Mouse (Mus musculus) right cerebral cortex, postnatal 14 days (tissue): ENCODE data around the gene Aqp11.

Experiments used
- DNase-seq: peaks from one replicate; pipeline ENCODE4 v3.0.0; 2022

The Aqp11 gene

DNA sequence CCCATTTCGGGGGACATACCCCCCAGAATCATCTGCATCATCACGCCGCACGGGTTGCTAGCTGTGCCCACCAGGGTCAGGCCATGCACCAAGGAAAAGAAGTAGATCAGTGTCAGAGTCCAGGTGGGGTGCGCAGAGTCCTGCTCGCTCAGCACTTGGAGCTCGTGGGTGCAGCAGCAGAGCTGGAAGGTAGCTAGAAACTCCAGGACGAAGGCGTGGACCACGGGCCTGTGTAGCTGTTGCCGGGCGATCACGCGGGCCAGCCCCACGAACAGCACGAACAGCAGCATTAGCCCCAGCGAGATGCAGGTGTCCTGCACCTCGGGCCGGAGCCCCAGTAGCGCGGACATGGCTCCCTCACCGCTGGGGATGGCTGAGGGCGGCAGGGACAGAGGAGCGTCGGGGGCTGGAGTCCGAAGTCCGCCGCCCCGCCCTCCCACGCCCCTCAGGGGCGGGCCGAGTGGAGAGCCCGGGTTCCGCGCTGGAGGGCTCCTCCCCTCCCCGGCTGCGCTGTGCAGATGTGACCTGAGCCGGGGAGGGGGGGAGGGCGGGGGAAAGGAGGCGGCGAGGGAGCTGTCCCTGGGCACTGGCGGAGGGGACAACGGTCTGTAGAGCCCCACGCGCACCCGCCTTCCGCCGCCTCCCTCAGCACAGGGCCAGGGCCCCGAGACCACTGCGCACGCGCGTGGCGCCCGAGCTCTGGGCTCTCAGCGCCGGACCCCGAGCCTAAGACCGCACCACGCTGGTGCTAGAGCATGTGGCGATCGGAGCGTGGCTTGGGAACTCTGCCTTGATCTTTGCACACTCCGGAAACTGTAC lies at the start of gene Aqp11:
Aqp11 (minus strand) TSS at position 652 of the 819 bp plus-strand sequence.
- peak; percentile 74 for DNase-seq

DNA sequence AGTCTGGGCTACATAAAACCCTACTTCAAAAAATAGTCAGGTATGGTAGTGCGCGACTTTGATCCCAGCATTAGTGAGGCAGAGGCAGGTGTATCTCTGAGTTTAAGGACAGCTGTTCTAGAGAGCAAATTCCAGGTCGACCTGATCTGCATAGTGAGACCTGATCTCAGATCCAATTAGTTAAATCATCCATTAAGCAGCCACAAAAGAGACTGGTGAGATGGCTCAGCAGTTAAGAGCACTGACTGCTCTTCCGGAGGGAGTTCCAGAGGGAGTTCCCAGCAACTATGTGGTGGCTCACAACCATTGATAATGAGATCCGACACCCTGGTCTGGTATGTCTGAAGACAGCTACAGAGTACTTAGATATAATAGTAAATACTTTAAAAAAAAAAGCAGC lies 45.4 kb upstream of the Aqp11 start:
- no peak for DNase-seq

- no peak for DNase-seq
Observed at GRCm38 (mm10) chr7:97781496-97781895, 43.4 kb upstream of the Aqp11 start.

GRCm38 (mm10) chr7:97780815-97781214 lies 42.7 kb upstream of the Aqp11 start:
- DNase-seq, result no peak

GRCm38 (mm10) chr7:97780222-97780621 lies 42.1 kb upstream of the Aqp11 start:
- no peak for DNase-seq

GRCm38 (mm10) chr7:97777191-97777590 lies 39.1 kb upstream of the Aqp11 start:
- no peak for DNase-seq

DNA sequence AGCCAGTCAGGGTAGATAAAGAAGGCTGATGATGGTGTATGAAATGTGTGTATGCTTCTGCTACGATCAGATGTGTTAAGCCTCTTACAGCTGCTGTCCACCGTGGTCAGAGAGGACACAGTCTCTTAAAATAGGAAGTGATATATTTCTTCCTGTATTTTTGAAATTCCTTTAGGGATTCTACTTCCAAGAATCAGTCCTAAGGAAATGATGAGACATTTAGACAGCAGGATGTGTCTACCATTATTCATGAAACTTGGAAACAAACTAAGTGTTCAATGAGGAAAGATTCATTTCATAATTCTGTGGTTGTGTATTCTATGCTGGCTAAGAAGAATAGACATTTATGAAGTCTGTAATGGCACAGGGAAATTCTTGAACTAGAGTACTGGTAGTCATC lies 37.8 kb upstream of the Aqp11 start:
- DNase-seq, result no peak

GRCm38 (mm10) chr7:97775380-97775779 lies 37.3 kb upstream of the Aqp11 start:
- DNase-seq, result no peak

DNA sequence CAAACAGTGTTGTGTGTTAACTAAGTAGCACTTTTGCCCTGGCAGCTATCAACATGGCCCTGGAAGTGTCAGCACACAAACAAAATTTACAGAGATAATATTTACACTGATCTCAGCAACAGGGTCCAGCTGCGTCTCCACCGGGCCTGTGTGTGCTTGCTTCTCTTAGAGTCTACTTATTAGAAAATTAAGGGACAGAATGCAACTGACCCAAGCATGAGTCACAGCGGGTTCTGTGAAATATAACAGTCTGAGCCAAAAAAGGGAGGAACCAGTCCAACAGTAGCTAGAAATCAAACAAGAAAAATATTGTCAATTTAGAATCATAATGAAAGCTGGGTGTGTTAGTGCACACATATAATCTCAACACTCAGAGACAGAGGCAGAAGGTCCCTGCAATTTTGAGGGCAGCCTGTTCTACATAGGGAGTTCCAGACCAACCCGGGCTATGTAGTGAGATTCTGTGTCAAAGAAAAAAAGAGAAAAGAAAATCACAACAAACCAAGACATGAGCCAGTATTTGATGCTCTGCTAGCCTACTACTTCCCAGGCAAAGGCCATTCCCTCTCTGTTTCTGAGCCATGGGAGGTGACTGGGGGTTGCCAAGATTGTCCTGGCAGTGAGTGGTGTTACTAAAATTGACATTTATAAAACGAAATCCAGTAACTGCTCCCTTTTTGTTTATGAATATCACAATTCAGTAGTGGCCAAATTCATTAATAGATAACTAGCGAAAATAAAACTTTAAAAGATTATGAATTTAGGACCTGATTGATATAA lies 32.9 kb upstream of the Aqp11 start:
- no peak for DNase-seq

DNA sequence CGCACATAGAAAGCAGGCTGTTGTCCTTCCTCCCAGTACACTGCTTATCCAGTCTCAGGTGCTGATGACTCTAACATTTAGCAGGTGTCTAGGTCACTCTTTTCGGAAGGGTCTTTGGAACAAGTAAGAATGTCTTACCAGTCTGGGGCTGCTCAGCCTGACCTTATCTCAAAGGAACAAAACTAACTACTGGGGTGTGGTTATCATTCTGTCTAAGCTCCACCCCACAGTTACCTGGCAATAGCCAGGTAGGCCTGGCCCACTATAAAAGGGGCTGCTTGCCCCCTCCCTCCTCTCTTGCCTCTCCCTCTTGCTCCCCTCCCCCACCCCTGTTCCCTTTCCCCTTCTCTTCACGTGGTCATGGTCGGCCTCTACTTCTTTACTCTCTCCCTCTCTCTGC lies 30.9 kb upstream of the Aqp11 start:
- DNase-seq, result no peak

DNA sequence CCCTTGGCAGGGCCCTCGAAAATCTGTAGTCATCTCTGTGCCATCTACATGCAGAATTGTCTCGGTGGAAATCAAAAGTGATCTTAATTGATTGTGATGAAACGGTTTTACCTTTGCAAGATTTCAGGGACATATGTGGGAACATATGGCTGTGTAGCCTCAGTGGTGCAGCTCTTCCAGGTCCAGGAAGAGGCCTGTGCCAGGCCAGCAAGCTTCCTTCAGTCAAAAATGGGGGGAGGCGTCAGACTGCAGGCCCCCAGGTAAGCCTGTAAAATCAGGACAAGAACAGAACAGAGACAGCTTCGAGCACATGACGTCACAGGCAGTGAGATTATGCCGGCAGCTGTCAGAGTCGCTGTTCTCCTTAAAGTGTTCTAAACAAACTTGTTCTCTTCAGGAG lies 29.8 kb upstream of the Aqp11 start:
- DNase-seq, result no peak

- no peak for DNase-seq
Observed at GRCm38 (mm10) chr7:97766406-97767166, 28.5 kb upstream of the Aqp11 start.

DNA sequence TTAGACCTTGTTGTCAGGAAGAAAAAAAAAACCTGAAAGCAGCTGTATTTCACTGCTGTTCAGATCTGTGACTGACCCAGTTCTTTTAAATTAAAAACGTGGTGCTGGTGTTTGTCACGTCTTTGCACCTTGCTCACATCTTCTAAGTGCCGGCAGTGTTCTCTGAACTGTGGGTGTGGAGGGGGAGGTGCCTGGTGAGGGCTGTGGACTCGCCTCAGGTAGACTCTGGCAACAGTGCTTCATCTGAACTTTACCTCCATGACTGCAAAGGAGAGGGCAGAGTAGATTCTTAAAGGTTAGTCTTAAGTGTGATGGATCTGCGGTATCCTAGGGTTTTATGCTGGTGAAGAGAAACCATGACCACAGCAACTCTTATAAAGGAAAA lies 27.9 kb upstream of the Aqp11 start:
- no peak for DNase-seq

GRCm38 (mm10) chr7:97765181-97765962 lies 27.3 kb upstream of the Aqp11 start:
- DNase-seq, result peak; percentile 37

DNA sequence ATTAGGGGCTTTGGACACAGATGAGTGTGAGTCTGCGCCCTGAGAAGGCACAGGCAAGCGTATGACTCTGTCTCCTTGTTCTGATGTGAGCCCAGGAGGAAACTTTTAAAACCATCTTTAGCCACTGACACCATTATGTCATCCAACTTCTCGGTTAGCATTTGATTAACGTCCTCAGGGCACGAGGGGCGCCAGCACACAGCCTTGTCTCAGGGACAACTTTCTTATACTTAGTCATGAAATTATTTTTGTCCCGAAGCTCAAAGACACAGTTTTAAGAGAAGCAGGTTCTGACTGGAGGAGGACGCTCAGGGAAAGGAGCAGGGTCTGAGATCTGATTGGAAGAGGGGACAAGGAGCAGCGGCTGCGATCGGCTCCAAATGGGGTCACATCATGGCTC lies 26.5 kb upstream of the Aqp11 start:
- DNase-seq, result no peak

DNA sequence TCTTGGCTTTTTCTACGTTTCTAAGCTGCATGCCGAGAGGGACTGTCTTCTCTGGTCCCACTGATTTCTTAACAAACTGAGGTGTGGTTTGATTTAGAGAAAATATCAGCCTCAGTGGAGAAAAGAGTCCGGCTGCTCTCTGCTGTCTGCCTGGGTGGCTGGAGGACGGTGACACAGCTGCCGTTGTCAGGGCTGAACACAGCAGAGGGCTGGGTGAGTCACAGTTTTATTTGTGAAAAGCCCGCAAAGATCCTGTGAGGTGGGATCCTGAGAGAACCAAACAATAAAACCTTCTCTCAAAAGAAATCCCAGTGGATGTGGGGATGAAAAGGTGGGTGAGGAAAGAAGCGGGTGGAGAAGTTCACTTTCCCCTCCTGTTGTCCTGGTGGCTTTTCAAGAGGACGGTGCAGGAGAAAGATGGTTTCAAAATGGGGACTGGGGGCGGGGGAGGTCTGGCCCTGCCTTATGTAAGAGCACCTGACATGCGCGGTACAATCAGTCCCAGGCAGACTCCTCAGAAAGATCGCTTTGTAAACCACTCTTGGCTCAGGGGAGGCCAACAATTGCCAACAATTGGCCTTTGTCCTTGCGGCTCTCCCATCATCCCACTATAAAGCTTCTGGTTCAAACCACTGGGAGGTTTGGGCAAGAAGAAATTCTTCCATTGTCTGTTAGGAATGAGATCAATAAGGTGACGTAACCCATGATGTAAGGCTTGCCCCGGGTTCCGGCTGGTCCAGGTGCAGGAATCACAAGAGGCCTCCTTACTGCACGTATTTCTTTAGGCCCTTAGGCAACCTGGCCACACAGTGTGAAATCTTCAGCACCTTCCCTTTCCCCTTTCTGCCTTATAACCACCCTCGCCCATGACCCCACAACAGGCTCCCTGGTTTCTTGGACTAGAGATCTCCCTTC lies 19.1 kb upstream of the Aqp11 start:
- DNase-seq, result no peak

- DNase-seq, result no peak
Observed at GRCm38 (mm10) chr7:97749207-97750190, 11.4 kb upstream of the Aqp11 start.

GRCm38 (mm10) chr7:97748527-97749206 lies 10.6 kb upstream of the Aqp11 start:
- DNase-seq, result no peak

DNA sequence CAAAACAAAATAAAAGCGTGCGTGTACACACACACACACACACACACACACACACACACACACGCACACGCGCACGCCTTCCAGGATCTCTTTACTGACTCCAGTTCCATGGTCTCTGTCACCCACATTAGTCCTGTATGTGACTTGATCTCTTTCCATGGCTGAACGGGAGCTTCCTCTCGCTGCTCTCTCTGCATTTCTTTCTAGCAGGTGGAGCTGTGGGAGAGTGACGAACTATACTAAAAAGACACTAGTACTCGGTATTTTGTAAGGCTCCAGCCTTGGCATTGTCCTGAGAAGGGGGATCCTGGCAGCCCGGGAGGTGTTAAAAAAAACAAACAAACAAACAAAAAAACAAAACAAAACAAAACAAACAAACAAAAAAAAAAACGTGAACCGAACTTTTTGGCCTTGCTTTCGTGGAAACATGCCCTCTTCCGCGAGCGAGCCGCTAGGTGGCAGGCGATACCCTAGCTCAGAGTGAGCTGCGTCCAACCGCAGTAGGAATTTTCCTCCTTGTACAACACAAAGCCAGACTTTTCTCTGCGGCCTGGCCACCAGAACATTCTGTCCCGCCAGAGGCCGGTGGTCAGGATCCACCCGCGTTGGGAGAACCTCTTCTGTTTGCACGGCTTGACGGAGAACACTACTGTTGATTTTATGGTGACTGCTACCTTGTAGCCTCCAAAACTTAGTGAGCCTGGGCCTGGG lies 9.9 kb upstream of the Aqp11 start:
- DNase-seq, result peak; percentile 88
